Mouse (Mus musculus): ENCODE measurements around the gene Vac14.

GRCm38 (mm10) chr8:110648577-110648976, 30.2 kb downstream of the Vac14 start:
- TF ChIP-seq CTCF (IDR thresholded peaks at IDR 0.05; ENCODE audit: extremely low read depth, insufficient read depth, low read length) (no peak), POLR2A (IDR thresholded peaks at IDR 0.05; ENCODE audit: extremely low read depth, insufficient read depth, low read length) (no peak)
